Mouse (Mus musculus): ENCODE results near the gene Dmap1.

Dmap1 gene

GRCm38 (mm10) chr4:117658582-117659444 lies 23.3 kb downstream of the Dmap1 start:
- in situ Hi-C loops (cut with MboI; ENCODE audit: low pct_unique_long_range_greater_than_20kb in 1 of 2, low sequenced_read_pairs in 2 of 2, unreplicated experiment in 1 of 2) = loop anchor here in 1 of 2 experiments (10.0 kb wide), 1 partner anchor 334 kb away; no protein-coding TSS in a partner anchor

GRCm38 (mm10) chr4:117657646-117658045 lies 24.4 kb downstream of the Dmap1 start:
- in situ Hi-C loops (cut with MboI; ENCODE audit: low pct_unique_long_range_greater_than_20kb in 1 of 2, low sequenced_read_pairs in 2 of 2, unreplicated experiment in 1 of 2) = loop anchor here in 1 of 2 experiments (10.0 kb wide), 1 partner anchor 333 kb away; no protein-coding TSS in a partner anchor

- in situ Hi-C loops (cut with MboI; ENCODE audit: low pct_unique_long_range_greater_than_20kb in 1 of 2, low sequenced_read_pairs in 2 of 2, unreplicated experiment in 1 of 2) = loop anchor here in 1 of 2 experiments (10.0 kb wide), 1 partner anchor 332 kb away; no protein-coding TSS in a partner anchor
These were observed 25.1 kb downstream of the Dmap1 start for GRCm38 (mm10) chr4:117656961-117657360.

- in situ Hi-C loops (cut with MboI; ENCODE audit: low pct_unique_long_range_greater_than_20kb in 1 of 2, low sequenced_read_pairs in 2 of 2, unreplicated experiment in 1 of 2) = loop anchor here in 1 of 2 experiments (10.0 kb wide), 1 partner anchor 331 kb away; no protein-coding TSS in a partner anchor
These were observed 26.6 kb downstream of the Dmap1 start for GRCm38 (mm10) chr4:117655500-117655863.

- in situ Hi-C loops (cut with MboI; ENCODE audit: low pct_unique_long_range_greater_than_20kb in 1 of 2, low sequenced_read_pairs in 2 of 2, unreplicated experiment in 1 of 2) = loop anchor here in 1 of 2 experiments (10.0 kb wide), 1 partner anchor 330 kb away; no protein-coding TSS in a partner anchor
These were observed 27.2 kb downstream of the Dmap1 start for GRCm38 (mm10) chr4:117654703-117655499.

GRCm38 (mm10) chr4:117654016-117654702 lies 27.9 kb downstream of the Dmap1 start:
- in situ Hi-C loops (cut with MboI; ENCODE audit: low pct_unique_long_range_greater_than_20kb in 1 of 2, low sequenced_read_pairs in 2 of 2, unreplicated experiment in 1 of 2) = loop anchor here in 1 of 2 experiments (10.0 kb wide), 1 partner anchor 329 kb away; no protein-coding TSS in a partner anchor

- in situ Hi-C loops (cut with MboI; ENCODE audit: low pct_unique_long_range_greater_than_20kb in 1 of 2, low sequenced_read_pairs in 2 of 2, unreplicated experiment in 1 of 2) = loop anchor here in 1 of 2 experiments (10.0 kb wide), 1 partner anchor 328 kb away; no protein-coding TSS in a partner anchor
These were observed 29.3 kb downstream of the Dmap1 start for GRCm38 (mm10) chr4:117652727-117653126.

GRCm38 (mm10) chr4:117651626-117652101 lies 30.4 kb downstream of the Dmap1 start:
- in situ Hi-C loops (cut with MboI; ENCODE audit: low pct_unique_long_range_greater_than_20kb in 1 of 2, low sequenced_read_pairs in 2 of 2, unreplicated experiment in 1 of 2) = loop anchor here in 1 of 2 experiments (10.0 kb wide), 1 partner anchor 327 kb away; no protein-coding TSS in a partner anchor

GRCm38 (mm10) chr4:117646926-117647755 lies 34.9 kb downstream of the Dmap1 start:
- in situ Hi-C loops (cut with MboI; ENCODE audit: low pct_unique_long_range_greater_than_20kb in 1 of 2, low sequenced_read_pairs in 2 of 2, unreplicated experiment in 1 of 2) = no loop called here

- in situ Hi-C loops (cut with MboI; ENCODE audit: low pct_unique_long_range_greater_than_20kb in 1 of 2, low sequenced_read_pairs in 2 of 2, unreplicated experiment in 1 of 2) = no loop called here
These were observed 35.6 kb downstream of the Dmap1 start for GRCm38 (mm10) chr4:117646496-117646895.

- in situ Hi-C loops (cut with MboI; ENCODE audit: low pct_unique_long_range_greater_than_20kb in 1 of 2, low sequenced_read_pairs in 2 of 2, unreplicated experiment in 1 of 2) = no loop called here
These were observed 36.2 kb downstream of the Dmap1 start for GRCm38 (mm10) chr4:117645859-117646258.

GRCm38 (mm10) chr4:117645031-117645435 lies 37.0 kb downstream of the Dmap1 start:
- in situ Hi-C loops (cut with MboI; ENCODE audit: low pct_unique_long_range_greater_than_20kb in 1 of 2, low sequenced_read_pairs in 2 of 2, unreplicated experiment in 1 of 2) = no loop called here

GRCm38 (mm10) chr4:117641804-117642203 lies 40.3 kb downstream of the Dmap1 start:
- in situ Hi-C loops (cut with MboI; ENCODE audit: low pct_unique_long_range_greater_than_20kb in 1 of 2, low sequenced_read_pairs in 2 of 2, unreplicated experiment in 1 of 2) = no loop called here

- in situ Hi-C loops (cut with MboI; ENCODE audit: low pct_unique_long_range_greater_than_20kb in 1 of 2, low sequenced_read_pairs in 2 of 2, unreplicated experiment in 1 of 2) = no loop called here
These were observed 41.0 kb downstream of the Dmap1 start for GRCm38 (mm10) chr4:117640925-117641703.

- in situ Hi-C loops (cut with MboI; ENCODE audit: low pct_unique_long_range_greater_than_20kb in 1 of 2, low sequenced_read_pairs in 2 of 2, unreplicated experiment in 1 of 2) = no loop called here
These were observed 45.0 kb downstream of the Dmap1 start for GRCm38 (mm10) chr4:117636891-117637613.

GRCm38 (mm10) chr4:117636152-117636551 lies 45.9 kb downstream of the Dmap1 start:
- in situ Hi-C loops (cut with MboI; ENCODE audit: low pct_unique_long_range_greater_than_20kb in 1 of 2, low sequenced_read_pairs in 2 of 2, unreplicated experiment in 1 of 2) = no loop called here
